Mouse (Mus musculus) spleen, adult 18-20 months (tissue): Measurements from ENCODE around the gene Cryge.
A peak's percentile ranks its signal among the peaks of the same experiment; 100 is the strongest.

ENCODE experiments used
- DNase-seq, 2 experiments: peaks; one replicate each; pipeline ENCODE4 v3.0.0; 2022; ENCODE audit warnings: mixed read lengths in 2 of 2

Gene Cryge

DNA sequence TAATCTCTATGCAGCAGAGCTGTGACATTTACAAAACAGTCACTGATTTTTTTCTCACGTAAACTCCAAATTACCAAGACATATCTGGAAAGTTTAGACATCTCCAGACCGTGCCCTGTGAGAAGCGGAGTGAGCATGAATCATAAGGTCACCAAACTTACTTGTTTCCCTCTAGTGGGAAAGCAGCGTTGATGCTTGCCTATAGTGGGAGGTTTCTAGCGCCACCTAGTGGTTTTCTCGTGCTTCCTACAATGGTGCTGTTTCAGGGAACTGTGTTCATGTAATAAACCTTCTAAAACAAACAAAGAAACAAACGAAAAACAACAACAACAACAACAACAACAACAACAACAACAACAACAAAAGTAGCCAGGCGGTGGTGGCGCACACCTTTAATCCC, 40.8 kb downstream of the Cryge start:
- DNase-seq = peak; percentile 11 to 38

DNA sequence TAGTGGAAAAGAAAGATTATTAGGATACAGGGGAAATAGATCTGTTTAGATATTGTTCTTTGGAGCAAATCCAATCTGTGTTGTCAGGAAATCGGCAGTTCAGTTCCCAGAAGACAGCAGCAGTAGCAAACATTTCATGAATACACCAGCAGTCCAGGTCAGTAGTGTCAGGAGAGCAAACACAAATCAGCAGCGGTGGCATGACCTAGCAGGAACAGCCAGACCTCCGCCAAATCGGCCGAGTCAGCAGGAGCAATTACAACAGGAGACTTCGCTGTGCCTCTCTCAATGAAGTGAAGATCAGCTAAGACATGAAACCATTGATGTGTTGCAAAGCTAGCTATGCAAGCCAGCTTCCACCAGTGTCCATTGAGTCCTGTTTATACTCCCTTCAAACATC, 45.4 kb downstream of the Cryge start:
- no peak for DNase-seq

GRCm38 (mm10) chr1:65004526-65004925, 46.4 kb downstream of the Cryge start:
- no peak for DNase-seq
